Mouse (Mus musculus) intestine, embryonic 15.5 days (tissue): ENCODE data around the gene Eps8. TPM values are rescaled to one million over a fixed set of nuclear protein-coding genes. Genes with fewer than 3 reads are reported as not detected.

Source experiments
- ATAC-seq: fragments of 200-750 bp; cut with Nextera tagmentation; 2 replicates; pipeline ENCODE4 v1.8.0; 2017; ENCODE audit warnings: moderate TSS enrichment, moderate library complexity
- H3K27ac ChIP-seq: fragments of 300-500 bp; sonication (generic); 2 replicates; pipeline ENCODE4 v1.5.1; 2015; ENCODE audit warnings: mild to moderate bottlenecking, inconsistent platforms
- H3K27me3 ChIP-seq: fragments of 300-500 bp; sonication (generic); replicated peaks from 2 replicates; pipeline ENCODE4 v1.6.1; 2015; ENCODE audit warnings: inconsistent platforms
- H3K36me3 ChIP-seq: fragments of 300-500 bp; sonication (generic); 2 replicates; pipeline ENCODE4 v1.6.1; 2015; ENCODE audit warnings: inconsistent platforms
- H3K4me1 ChIP-seq: fragments of 300-500 bp; sonication (generic); replicated peaks from 2 replicates; pipeline ENCODE4 v1.6.1; 2015; ENCODE audit warnings: inconsistent platforms
- H3K4me2 ChIP-seq: fragments of 300-500 bp; sonication (generic); replicated peaks from 2 replicates; pipeline ENCODE4 v1.6.1; 2015; ENCODE audit warnings: mild to moderate bottlenecking, inconsistent platforms
- H3K4me3 ChIP-seq: fragments of 300-500 bp; sonication (generic); replicated peaks from 2 replicates; pipeline ENCODE4 v1.5.1; 2015; ENCODE audit warnings: inconsistent platforms
- H3K9ac ChIP-seq: fragments of 300-500 bp; sonication (generic); 2 replicates; pipeline ENCODE4 v1.6.1; 2015; ENCODE audit warnings: inconsistent platforms
- H3K9me3 ChIP-seq: fragments of 300-500 bp; sonication (generic); 2 replicates; pipeline ENCODE4 v1.6.1; 2016; ENCODE audit warnings: inconsistent platforms
- WGBS: fragments of 180-500 bp; shearing (Covaris S2); methylation state at CpG from one replicate; pipeline ENCODE4 v1.1.7; 2015; 5-methylcytosine and 5-hydroxymethylcytosine counted together
- polyA plus RNA-seq: library from polyadenylated mRNA; unstranded; fragments of >200 nt; fragmentation: Nextera tagmentation; extraction: Ambion mirVana; gene quantifications from 2 replicates; pipeline ENCODE4 v1.2.1, GENCODE M21; 2015

The Eps8 gene
- polyA plus RNA-seq, 1 experiment from 2014 or later = 85.2 TPM

DNA sequence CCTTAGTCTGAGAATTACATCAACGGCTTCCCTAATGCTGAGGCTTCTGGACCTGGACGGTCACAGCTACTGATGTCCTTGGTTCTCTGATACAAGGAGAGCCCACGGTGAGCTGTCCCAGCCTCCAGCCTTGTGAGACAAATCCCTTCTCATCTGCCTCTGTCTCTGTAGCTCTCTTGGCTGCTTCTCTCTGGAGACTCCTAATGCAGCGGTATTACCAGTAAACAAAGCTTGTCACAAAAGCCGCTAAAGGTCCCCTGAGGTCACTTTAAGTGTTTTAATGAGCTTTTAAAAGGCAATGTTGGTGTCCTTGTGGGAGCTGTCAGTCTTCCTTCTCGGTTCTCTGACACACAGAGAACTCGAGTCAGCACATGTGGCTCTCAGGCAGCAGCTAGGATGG, 56.4 kb downstream of the Eps8 start:
- H3K27me3 ChIP-seq = no peaks in the 10 kb centered on the region
- H3K4me2 ChIP-seq = no peak overlapping the region
- 51% methylated on average over 7 of the region's 7 CpGs for WGBS
- H3K4me1 ChIP-seq = no peaks in the 10 kb centered on the region
- no peaks in the 10 kb centered on the region for H3K9me3 ChIP-seq
- H3K27ac ChIP-seq = no peak overlapping the region
- no peak overlapping the region for H3K4me3 ChIP-seq
- H3K36me3 ChIP-seq = no peaks in the 10 kb centered on the region
- no peak overlapping the region for H3K9ac ChIP-seq
- ATAC-seq = no peak

- Histone ChIP-seq H3K27me3 (no peaks in the 10 kb centered on the region), H3K9ac (no peak overlapping the region), H3K4me3 (no peak overlapping the region), H3K27ac (no peak overlapping the region), H3K9me3 (no peaks in the 10 kb centered on the region), H3K36me3 (no peaks in the 10 kb centered on the region), H3K4me2 (no peak overlapping the region), H3K4me1 (no peaks in the 10 kb centered on the region)
- peak; percentile 89 for ATAC-seq
- 76% methylated on average over 8 of the region's 8 CpGs for WGBS
These were observed 57.1 kb downstream of the Eps8 start for GRCm38 (mm10) chr6:137597442-137598058.

- no peak for ATAC-seq
- WGBS = 84% methylated on average over 10 of the region's 10 CpGs
- Histone ChIP-seq H3K27me3 (no peaks in the 10 kb centered on the region), H3K36me3 (no peaks in the 10 kb centered on the region), H3K4me3 (no peak overlapping the region), H3K9me3 (no peaks in the 10 kb centered on the region), H3K27ac (no peak overlapping the region), H3K4me2 (no peak overlapping the region), H3K9ac (no peak overlapping the region), H3K4me1 (no peaks in the 10 kb centered on the region)
These were observed 62.1 kb downstream of the Eps8 start for GRCm38 (mm10) chr6:137592582-137592981.

DNA sequence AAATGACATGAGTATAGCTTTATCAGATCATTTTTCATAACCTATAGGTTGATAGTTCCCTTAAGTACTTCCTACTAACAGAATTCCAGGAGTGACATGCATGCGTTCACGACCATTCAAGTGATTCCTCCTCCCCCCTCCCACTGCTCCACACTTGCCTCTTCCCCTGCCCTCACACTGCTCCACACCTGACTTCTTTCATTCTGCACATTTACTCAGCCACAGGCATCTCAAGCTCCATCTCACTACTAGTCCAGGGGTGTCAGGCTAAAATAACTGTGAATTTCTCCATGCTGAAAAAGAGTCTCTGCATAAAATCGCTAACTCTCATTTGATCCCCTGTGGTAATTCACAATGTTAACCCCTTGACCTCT, 65.4 kb downstream of the Eps8 start:
- H3K4me3 ChIP-seq = no peak overlapping the region
- no peak overlapping the region for H3K27ac ChIP-seq
- no peak overlapping the region for H3K9ac ChIP-seq
- no peaks in the 10 kb centered on the region for H3K9me3 ChIP-seq
- no peaks in the 10 kb centered on the region for H3K4me1 ChIP-seq
- no peaks in the 10 kb centered on the region for H3K36me3 ChIP-seq
- ATAC-seq = no peak
- 80% methylated on average over 3 of the region's 3 CpGs for WGBS
- H3K27me3 ChIP-seq = no peaks in the 10 kb centered on the region
- H3K4me2 ChIP-seq = no peak overlapping the region

GRCm38 (mm10) chr6:137588481-137589244, 66.0 kb downstream of the Eps8 start:
- no peak for ATAC-seq
- 76% methylated on average over 10 of the region's 10 CpGs for WGBS
- H3K4me2 ChIP-seq = no peak overlapping the region

DNA sequence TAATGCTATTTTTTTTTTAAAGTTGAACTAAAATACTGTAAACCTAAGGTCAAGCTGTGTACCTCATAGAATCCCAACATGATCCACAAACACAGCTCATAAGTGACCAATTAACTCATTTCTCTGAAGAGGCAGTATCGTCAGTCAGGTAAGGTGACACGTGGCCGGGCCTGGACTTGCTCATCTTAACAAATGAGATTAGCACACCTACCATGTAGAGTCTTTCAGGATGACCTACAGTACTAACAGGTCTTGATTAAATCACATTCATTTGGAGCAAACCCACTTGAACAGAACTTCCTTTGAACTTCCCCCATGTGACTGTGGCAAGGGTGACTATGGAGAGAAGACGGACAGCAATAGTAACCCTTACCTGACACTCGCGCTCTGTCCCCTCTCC, 66.8 kb downstream of the Eps8 start:
- Histone ChIP-seq H3K4me1 (no peaks in the 10 kb centered on the region; the same call in 1 of the 2 replicates), H3K4me3 (no peak overlapping the region), H3K9ac (no peak overlapping the region), H3K27me3 (no peaks in the 10 kb centered on the region), H3K9me3 (no peaks in the 10 kb centered on the region), H3K27ac (no peak overlapping the region), H3K4me2 (no peak overlapping the region), H3K36me3 (no peaks in the 10 kb centered on the region)
- 59% methylated on average over 6 of the region's 6 CpGs for WGBS
- 0 out of 2 replicates have a peak, but pooled peaks have one; percentile 15 for ATAC-seq

More at GRCm38 (mm10) chr6:137588481-137589244, 66.0 kb downstream of the Eps8 start:
- no peaks in the 10 kb centered on the region for H3K36me3 ChIP-seq
- H3K27me3 ChIP-seq = no peaks in the 10 kb centered on the region
- no peaks in the 10 kb centered on the region for H3K9me3 ChIP-seq
- H3K4me3 ChIP-seq = no peak overlapping the region
- no peak overlapping the region for H3K27ac ChIP-seq
- H3K4me1 ChIP-seq = no peaks in the 10 kb centered on the region
- no peak overlapping the region for H3K9ac ChIP-seq

DNA sequence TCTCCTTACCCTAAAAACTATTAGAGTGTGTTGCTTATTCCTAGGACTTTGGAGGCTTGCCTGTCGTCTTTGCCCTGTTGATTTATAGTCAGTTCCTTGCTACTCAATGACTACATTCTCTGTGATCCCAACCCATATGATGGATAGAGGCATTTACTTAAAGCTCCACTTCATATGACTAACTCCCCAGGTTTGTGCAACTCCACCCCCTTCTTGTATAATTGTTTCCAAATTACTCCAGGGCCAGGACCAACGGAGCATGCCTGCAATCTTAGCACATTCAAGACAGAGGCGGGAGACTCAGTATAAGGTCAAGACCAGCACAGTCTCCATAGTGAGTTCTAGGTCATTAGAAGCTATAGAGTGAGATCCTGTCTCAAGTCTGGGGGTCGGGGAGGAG, 69.4 kb downstream of the Eps8 start:
- Histone ChIP-seq H3K9ac (no peak overlapping the region), H3K27me3 (no peaks in the 10 kb centered on the region), H3K4me3 (no peak overlapping the region), H3K27ac (no peak overlapping the region), H3K4me1 (no peaks in the 10 kb centered on the region; the same call in none of the 2 replicates), H3K9me3 (no peaks in the 10 kb centered on the region), H3K4me2 (no peak overlapping the region), H3K36me3 (no peaks in the 10 kb centered on the region)
- WGBS = 65% methylated on average over 4 of the region's 4 CpGs
- no peak for ATAC-seq

- Histone ChIP-seq H3K27ac (no peak overlapping the region), H3K36me3 (no peaks in the 10 kb centered on the region), H3K4me1 (no peaks in the 10 kb centered on the region; the same call in none of the 2 replicates), H3K4me2 (no peak overlapping the region), H3K9me3 (no peaks in the 10 kb centered on the region), H3K4me3 (no peak overlapping the region), H3K27me3 (no peaks in the 10 kb centered on the region), H3K9ac (no peak overlapping the region)
- WGBS = 89% methylated on average over 5 of the region's 5 CpGs
- ATAC-seq = no peak
These were observed 71.6 kb downstream of the Eps8 start for GRCm38 (mm10) chr6:137583056-137583455.

DNA sequence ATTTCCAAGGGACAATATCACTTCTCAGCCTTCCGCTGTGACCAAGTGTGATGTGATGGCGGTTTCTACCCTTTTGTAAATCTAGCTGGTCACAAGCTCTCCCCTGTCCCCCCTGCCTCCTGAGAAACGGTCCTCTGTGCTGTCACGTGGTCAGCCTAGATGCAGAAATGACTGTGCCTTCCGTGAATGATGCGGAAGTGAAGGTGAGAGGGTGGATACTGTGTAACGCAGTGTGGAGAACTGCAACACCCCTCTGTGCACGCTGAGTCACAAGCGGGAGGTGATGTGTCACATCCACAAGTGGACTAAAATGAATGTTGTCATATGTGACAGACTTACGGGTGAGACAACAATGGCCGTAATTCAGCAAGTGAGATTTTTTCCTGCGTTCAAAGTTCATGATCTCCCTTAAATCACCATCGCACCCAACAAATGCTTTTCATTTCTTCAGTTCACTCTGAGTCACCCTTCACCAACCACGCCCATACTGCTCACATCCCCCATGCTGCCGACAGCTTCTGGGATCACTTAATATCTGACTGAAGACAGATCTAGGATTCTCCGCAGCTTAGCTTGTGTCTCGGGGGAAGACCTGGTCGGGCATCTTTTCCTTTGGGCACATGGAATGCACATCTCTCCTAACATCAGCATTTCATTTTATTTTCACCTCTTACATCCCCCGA, 72.3 kb downstream of the Eps8 start:
- ATAC-seq = peak; percentile 48; the same call in 1 of the 2 replicates
- no peaks in the 10 kb centered on the region; the same call in none of the 2 replicates for H3K4me1 ChIP-seq
- no peaks in the 10 kb centered on the region for H3K27me3 ChIP-seq
- H3K4me3 ChIP-seq = no peak overlapping the region
- no peak overlapping the region for H3K4me2 ChIP-seq
- H3K9me3 ChIP-seq = no peaks in the 10 kb centered on the region
- H3K27ac ChIP-seq = no peak overlapping the region
- 78% methylated on average over 19 of the region's 19 CpGs for WGBS
- H3K9ac ChIP-seq = no peak overlapping the region
- H3K36me3 ChIP-seq = no peaks in the 10 kb centered on the region

- no peak overlapping the region for H3K4me3 ChIP-seq
- no peaks in the 10 kb centered on the region for H3K36me3 ChIP-seq
- no peaks in the 10 kb centered on the region for H3K27me3 ChIP-seq
- no peak overlapping the region for H3K27ac ChIP-seq
- peaks cover 2% of the 10 kb centered on the region for H3K4me1 ChIP-seq
- no peaks in the 10 kb centered on the region for H3K9me3 ChIP-seq
- WGBS = 62% methylated on average over 6 of the region's 6 CpGs
- H3K9ac ChIP-seq = no peak overlapping the region
- no peak overlapping the region for H3K4me2 ChIP-seq
- ATAC-seq = no peak
These were observed 73.2 kb downstream of the Eps8 start for GRCm38 (mm10) chr6:137581331-137582010.

- H3K36me3 ChIP-seq = no peaks in the 10 kb centered on the region
- ATAC-seq = no peak
- H3K4me2 ChIP-seq = no peak overlapping the region
- H3K27ac ChIP-seq = no peak overlapping the region
- no peaks in the 10 kb centered on the region for H3K27me3 ChIP-seq
- no peaks in the 10 kb centered on the region for H3K9me3 ChIP-seq
- no peak overlapping the region for H3K9ac ChIP-seq
- H3K4me1 ChIP-seq = peaks cover 2% of the 10 kb centered on the region
- WGBS = 86% methylated on average over 5 of the region's 5 CpGs
- no peak overlapping the region for H3K4me3 ChIP-seq
These were observed 74.2 kb downstream of the Eps8 start for GRCm38 (mm10) chr6:137580503-137580902.
